Mouse (Mus musculus) forebrain, embryonic 12.5 days (tissue): ENCODE data around the gene Tespa1. TPM values are rescaled to one million over a fixed set of nuclear protein-coding genes. Genes with fewer than 3 reads are reported as not detected.
A peak's percentile ranks its signal among the peaks of the same experiment; 100 is the strongest.
"Not testable (repeated sequence)": the region's sequence is repeated elsewhere in the genome, so short reads cannot be mapped to it uniquely, and the experiment has no call there.

Source experiments
- ATAC-seq: fragments of 200-750 bp; cut with Nextera tagmentation; 2 replicates; pipeline ENCODE4 v1.8.0; 2017; ENCODE audit warnings: moderate TSS enrichment; ENCODE audit not compliant: low FRiP score
- H3K27ac ChIP-seq: fragments of 300-500 bp; sonication (generic); 2 replicates; pipeline ENCODE4 v1.5.1; 2016; ENCODE audit warnings: mild to moderate bottlenecking
- H3K27me3 ChIP-seq: fragments of 300-500 bp; sonication (generic); 2 replicates; pipeline ENCODE4 v1.6.1; 2016; ENCODE audit warnings: mild to moderate bottlenecking
- H3K36me3 ChIP-seq: fragments of 300-500 bp; sonication (generic); replicated peaks from 2 replicates; pipeline ENCODE4 v1.6.1; 2016; ENCODE audit warnings: mild to moderate bottlenecking
- H3K4me1 ChIP-seq: fragments of 300-500 bp; sonication (generic); 2 replicates; pipeline ENCODE4 v1.6.1; 2016
- H3K4me2 ChIP-seq: fragments of 300-500 bp; sonication (generic); 2 replicates; pipeline ENCODE4 v1.6.1; 2016; ENCODE audit warnings: mild to moderate bottlenecking, moderate library complexity
- H3K4me3 ChIP-seq: fragments of 300-500 bp; sonication (generic); replicated peaks from 2 replicates; pipeline ENCODE4 v1.5.1; 2016; ENCODE audit warnings: mild to moderate bottlenecking
- H3K9ac ChIP-seq: fragments of 300-500 bp; sonication (generic); 2 replicates; pipeline ENCODE4 v1.6.1; 2016; ENCODE audit warnings: mild to moderate bottlenecking
- H3K9me3 ChIP-seq: fragments of 300-500 bp; sonication (generic); 2 replicates; pipeline ENCODE4 v1.6.1; 2016
- WGBS: fragments of 180-500 bp; shearing (Covaris S2); methylation state at CpG from one replicate; pipeline ENCODE4 v1.1.7; 2016; 5-methylcytosine and 5-hydroxymethylcytosine counted together
- polyA plus RNA-seq: library from polyadenylated mRNA; unstranded; fragments of >200 nt; fragmentation: Nextera tagmentation; extraction: Ambion mirVana; gene quantifications from 2 replicates; pipeline ENCODE4 v1.2.1, GENCODE M21; 2016

Gene Tespa1
- polyA plus RNA-seq, result not detected in 2 replicates

DNA sequence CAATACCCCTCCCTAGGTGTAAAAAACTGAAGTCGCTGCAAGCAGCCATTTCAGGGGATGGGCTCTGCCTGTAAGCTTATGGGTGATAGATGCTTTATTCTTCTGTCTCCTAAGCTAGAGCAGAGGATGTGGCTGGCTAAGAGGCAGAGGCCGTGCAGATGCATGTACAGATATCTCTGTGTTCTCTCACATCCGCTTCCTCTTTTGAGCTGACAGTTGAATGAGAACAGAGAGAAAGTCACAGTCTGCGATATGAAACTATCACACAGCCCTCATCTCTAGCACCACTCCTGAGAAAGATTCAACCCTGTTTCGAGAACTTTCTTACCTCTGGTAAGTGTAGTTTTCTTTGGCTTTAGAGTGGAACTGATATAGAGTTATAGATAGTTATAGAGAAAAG is at the start of gene Tespa1:
Gene Tespa1 (plus strand): TSS at position 234 of the 400 bp plus-strand sequence.
- H3K9me3 ChIP-seq, result no peaks in the 10 kb centered on the region

DNA sequence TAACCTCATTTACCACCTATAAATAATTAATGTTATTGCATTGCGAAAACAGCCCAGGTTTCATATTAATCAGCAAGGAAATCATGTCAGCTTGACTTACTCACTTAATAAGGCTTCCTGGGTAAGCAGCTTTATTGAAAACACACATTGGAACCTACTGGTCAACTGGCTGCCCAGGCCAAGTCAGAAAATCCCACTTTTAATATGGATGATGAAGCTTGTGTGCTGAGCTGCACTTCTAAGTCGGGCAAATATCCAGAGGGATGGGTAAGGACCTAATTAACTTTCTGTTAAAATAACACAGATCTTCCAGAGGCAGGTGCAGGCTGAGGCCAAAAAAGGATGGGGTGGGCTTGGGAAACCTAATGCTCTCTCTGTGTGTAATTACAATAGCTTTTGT is 46.9 kb upstream of the Tespa1 start:
- no peaks in the 10 kb centered on the region for H3K27me3 ChIP-seq
- WGBS, result 58% methylated on average over 2 of the region's 2 CpGs
- H3K4me3 ChIP-seq, result no peak overlapping the region
- 0 out of 2 replicates have a peak, but pooled peaks cover 5% of the 10 kb centered on the region for H3K4me1 ChIP-seq
- no peak for ATAC-seq
- H3K9me3 ChIP-seq, result no peaks in the 10 kb centered on the region
- no peak overlapping the region for H3K27ac ChIP-seq
- no peak overlapping the region for H3K9ac ChIP-seq
- H3K4me2 ChIP-seq, result no peak overlapping the region
- no peaks in the 10 kb centered on the region for H3K36me3 ChIP-seq

More for the DNA sequence above, at the start of gene Tespa1:
- ATAC-seq, result no peak
- no peaks in the 10 kb centered on the region for H3K4me1 ChIP-seq
- H3K4me3 ChIP-seq, result no peak within 1 kb of the TSS
- H3K4me2 ChIP-seq, result no peak within 1 kb of the TSS
- H3K9ac ChIP-seq, result no peak within 1 kb of the TSS
- no peaks in the 10 kb centered on the region for H3K36me3 ChIP-seq
- H3K27me3 ChIP-seq, result no peaks in the 10 kb centered on the region
- WGBS, result 88% methylated on average over 5 of the region's 5 CpGs
- H3K27ac ChIP-seq, result no peak within 1 kb of the TSS

DNA sequence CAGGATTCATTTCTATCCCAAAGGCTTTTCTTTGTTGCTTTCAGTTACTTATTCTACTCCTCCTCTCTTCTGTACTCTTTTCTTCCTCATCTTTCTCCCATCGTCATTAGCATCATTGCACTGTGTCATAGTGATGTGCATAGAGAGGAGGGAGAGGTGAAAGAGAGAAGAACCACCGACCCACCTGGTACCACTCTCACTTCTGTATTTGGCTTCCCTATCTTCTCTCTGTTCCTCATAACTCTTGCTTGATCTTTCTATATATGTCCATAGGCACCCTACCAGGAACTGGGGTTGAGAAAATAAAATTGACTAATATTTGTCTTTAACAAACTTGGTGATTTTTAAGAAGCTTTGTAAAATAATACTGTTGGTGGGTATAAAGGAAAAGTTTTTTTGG is 46.2 kb upstream of the Tespa1 start:
- H3K9ac ChIP-seq, result no peak overlapping the region
- H3K36me3 ChIP-seq, result no peaks in the 10 kb centered on the region
- H3K4me3 ChIP-seq, result no peak overlapping the region
- no peak overlapping the region for H3K27ac ChIP-seq
- 83% methylated on average over 2 of the region's 2 CpGs for WGBS
- H3K9me3 ChIP-seq, result no peaks in the 10 kb centered on the region
- no peak for ATAC-seq
- H3K4me2 ChIP-seq, result no peak overlapping the region
- no peaks in the 10 kb centered on the region for H3K27me3 ChIP-seq
- peaks cover 5% of the 10 kb centered on the region; the same call in 1 of the 2 replicates for H3K4me1 ChIP-seq

DNA sequence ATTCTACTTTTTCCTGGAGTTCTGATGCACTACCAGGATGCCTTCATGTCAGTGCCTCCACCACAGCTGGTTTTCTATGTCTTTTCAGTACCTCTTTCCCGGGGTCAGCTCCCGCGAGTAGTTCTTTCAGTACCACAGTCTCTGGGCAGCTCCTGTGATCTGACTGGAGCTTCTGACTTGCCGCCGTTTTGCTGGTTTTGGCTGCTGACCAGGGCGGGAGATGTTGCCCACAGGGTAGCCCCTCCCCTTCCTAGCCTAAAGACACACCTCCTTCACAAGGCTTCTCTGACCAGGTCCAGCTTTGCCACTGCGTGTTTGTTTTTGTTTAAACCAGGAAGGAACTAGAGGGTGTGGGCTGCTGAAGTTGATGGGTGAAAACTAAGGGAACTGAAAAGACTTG is 42.6 kb upstream of the Tespa1 start, which contains the start of gene Neurod4:
Gene Neurod4 (minus strand): TSS at position 175 of the 400 bp plus-strand sequence.
- H3K9ac ChIP-seq, result no peak within 1 kb of the TSS
- H3K4me2 ChIP-seq, result peak within 1 kb of the TSS; percentile 21
- peak; percentile 12; the same call in 1 of the 2 replicates for ATAC-seq
- H3K36me3 ChIP-seq, result no peaks in the 10 kb centered on the region
- H3K4me1 ChIP-seq, result peaks cover 13% of the 10 kb centered on the region
- no peak within 1 kb of the TSS for H3K4me3 ChIP-seq
- H3K9me3 ChIP-seq, result no peaks in the 10 kb centered on the region
- H3K27ac ChIP-seq, result no peak within 1 kb of the TSS
- H3K27me3 ChIP-seq, result no peaks in the 10 kb centered on the region
- 0% methylated on average over 7 of the region's 7 CpGs for WGBS

DNA sequence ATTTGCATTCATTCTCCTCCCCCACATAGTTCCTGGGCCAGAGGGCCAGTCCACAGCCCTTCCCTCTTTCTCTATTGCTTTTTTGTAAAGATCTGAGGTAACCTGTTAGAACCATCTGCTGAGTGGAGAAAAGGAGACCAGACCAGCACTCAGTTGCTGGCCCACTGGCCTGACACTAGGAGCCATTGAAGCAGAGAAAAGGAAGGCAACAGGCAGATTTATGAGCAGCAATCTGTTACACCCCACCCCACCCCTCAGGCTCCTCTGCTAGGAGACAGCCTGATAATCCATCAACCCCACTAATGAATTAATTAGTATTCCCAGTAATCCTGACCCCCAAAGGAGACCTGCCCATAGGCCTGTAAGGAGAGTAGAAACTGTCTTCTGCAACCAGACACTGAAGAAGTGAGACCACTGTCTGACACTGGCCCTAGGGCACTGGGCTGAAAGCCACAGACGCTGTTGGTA is 40.7 kb upstream of the Tespa1 start:
- WGBS, result 13% methylated on average over 1 of the region's 1 CpGs
- Histone ChIP-seq H3K4me3 (no peak overlapping the region), H3K9me3 (no peaks in the 10 kb centered on the region), H3K4me1 (peaks cover 13% of the 10 kb centered on the region), H3K4me2 (no peak overlapping the region), H3K27me3 (no peaks in the 10 kb centered on the region), H3K27ac (no peak overlapping the region), H3K36me3 (no peaks in the 10 kb centered on the region), H3K9ac (no peak overlapping the region)
- peak; percentile 65 for ATAC-seq

GRCm38 (mm10) chr10:130287201-130287600 is 35.5 kb upstream of the Tespa1 start:
- no peak overlapping the region for H3K4me2 ChIP-seq
- H3K36me3 ChIP-seq, result no peaks in the 10 kb centered on the region
- H3K9me3 ChIP-seq, result no peaks in the 10 kb centered on the region
- ATAC-seq, result no peak
- no peak overlapping the region for H3K4me3 ChIP-seq
- no peaks in the 10 kb centered on the region for H3K27me3 ChIP-seq
- H3K27ac ChIP-seq, result no peak overlapping the region
- peaks cover 3% of the 10 kb centered on the region for H3K4me1 ChIP-seq
- 72% methylated on average over 1 of the region's 1 CpGs for WGBS
- no peak overlapping the region for H3K9ac ChIP-seq

GRCm38 (mm10) chr10:130288007-130288406 is 34.7 kb upstream of the Tespa1 start:
- no peak overlapping the region for H3K4me2 ChIP-seq
- no peak for ATAC-seq
- 51% methylated on average over 3 of the region's 3 CpGs for WGBS

GRCm38 (mm10) chr10:130293741-130294408 is 28.8 kb upstream of the Tespa1 start:
- no peaks in the 10 kb centered on the region for H3K9me3 ChIP-seq
- no peak overlapping the region for H3K4me2 ChIP-seq
- H3K4me1 ChIP-seq, result peaks cover 13% of the 10 kb centered on the region
- ATAC-seq, result peak; percentile 78
- 20% methylated on average over 3 of the region's 3 CpGs for WGBS
- peak overlapping the region; percentile 13; the same call in 1 of the 2 replicates for H3K27ac ChIP-seq
- no peak overlapping the region for H3K4me3 ChIP-seq
- no peaks in the 10 kb centered on the region for H3K27me3 ChIP-seq
- H3K36me3 ChIP-seq, result no peaks in the 10 kb centered on the region
- H3K9ac ChIP-seq, result no peak overlapping the region

More at GRCm38 (mm10) chr10:130288007-130288406, 34.7 kb upstream of the Tespa1 start:
- H3K36me3 ChIP-seq, result no peaks in the 10 kb centered on the region
- H3K27ac ChIP-seq, result no peak overlapping the region
- H3K9me3 ChIP-seq, result no peaks in the 10 kb centered on the region
- H3K27me3 ChIP-seq, result no peaks in the 10 kb centered on the region
- H3K4me3 ChIP-seq, result no peak overlapping the region
- H3K4me1 ChIP-seq, result no peaks in the 10 kb centered on the region
- H3K9ac ChIP-seq, result no peak overlapping the region

DNA sequence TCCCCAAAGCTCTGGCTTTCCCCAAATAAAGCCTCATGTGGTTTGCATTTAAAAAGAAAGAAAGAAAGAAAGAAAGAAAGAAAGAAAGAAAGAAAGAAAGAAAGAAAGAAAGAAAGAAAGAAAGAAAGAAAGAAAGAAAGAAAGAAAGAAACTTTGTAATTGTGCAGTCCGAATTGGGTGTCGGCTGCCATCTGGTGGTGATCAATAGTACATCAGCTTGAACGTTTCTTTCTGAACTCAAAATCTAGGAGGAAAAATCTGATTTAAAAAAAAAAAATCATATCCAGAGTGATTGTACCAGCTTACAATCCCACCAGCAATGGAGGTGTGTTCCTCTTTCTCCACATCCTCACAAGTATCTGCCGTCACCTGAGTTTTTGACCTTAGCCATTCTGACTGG is 23.9 kb upstream of the Tespa1 start:
- not testable (repeated sequence) for H3K27ac ChIP-seq, ATAC-seq

DNA sequence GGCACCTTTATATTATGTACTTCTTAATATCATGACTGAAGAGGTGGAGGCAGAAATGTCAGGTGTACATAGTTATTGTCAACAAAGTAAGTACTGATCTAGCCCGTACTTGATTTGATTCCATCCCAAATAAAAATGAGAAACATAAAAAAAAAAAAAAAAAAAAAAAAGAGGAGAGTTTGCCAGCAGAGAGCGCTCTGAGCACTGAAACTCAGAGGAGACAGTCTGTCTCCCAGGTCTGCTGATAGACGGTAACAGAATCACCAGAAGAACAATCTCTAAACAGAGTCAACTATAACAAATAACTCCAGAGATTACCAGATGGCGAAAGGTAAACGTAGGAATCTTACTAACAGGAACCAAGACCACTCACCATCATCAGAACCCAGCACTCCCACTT is 18.5 kb upstream of the Tespa1 start:
- not testable (repeated sequence) for H3K27me3 ChIP-seq, H3K36me3 ChIP-seq, H3K9me3 ChIP-seq, ATAC-seq, H3K27ac ChIP-seq, H3K4me1 ChIP-seq, H3K4me2 ChIP-seq, H3K9ac ChIP-seq, H3K4me3 ChIP-seq
- WGBS, result 86% methylated on average over 3 of the region's 5 CpGs

More for the DNA sequence above, 23.9 kb upstream of the Tespa1 start:
- H3K27me3 ChIP-seq, H3K9me3 ChIP-seq, H3K4me3 ChIP-seq, H3K9ac ChIP-seq, H3K4me1 ChIP-seq, H3K36me3 ChIP-seq, H3K4me2 ChIP-seq: not testable (repeated sequence)
- WGBS, result 17% methylated on average over 4 of the region's 4 CpGs

DNA sequence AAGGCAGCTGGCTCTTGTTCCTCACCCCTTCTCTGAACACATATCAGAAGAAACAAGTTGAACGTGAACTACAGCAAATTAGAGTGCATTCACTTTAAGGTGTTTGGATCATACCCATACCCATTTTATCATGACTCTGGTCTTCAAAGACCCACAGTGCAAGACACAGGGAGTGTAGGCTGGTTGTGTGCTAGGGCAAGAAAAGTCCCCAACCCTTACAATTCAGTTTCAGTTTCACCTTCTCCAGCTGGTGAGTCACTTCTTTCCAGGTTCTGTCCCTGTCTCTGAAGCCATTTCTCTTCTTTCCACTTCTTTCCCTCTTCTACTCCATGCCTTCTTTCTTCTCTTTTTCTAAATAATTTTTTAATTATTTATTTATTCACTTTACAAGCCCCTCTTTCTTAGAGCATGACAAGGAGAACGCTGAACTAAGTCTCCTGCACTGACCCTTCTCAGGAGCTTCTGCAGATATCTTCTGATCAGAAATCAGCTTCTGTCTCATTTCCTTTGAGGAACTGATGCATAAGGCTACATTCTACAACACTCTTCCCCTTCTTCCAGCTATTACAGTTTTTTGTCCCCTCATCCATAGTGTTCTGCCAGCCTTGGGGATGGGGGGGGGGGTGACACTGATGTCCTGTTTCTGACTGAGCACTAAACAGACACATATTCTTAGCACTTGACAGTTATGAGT is 11.0 kb upstream of the Tespa1 start:
- Histone ChIP-seq H3K27ac (no peak overlapping the region), H3K27me3 (no peaks in the 10 kb centered on the region), H3K9ac (no peak overlapping the region), H3K4me3 (no peak overlapping the region), H3K9me3 (no peaks in the 10 kb centered on the region), H3K4me1 (no peaks in the 10 kb centered on the region), H3K36me3 (no peaks in the 10 kb centered on the region), H3K4me2 (no peak overlapping the region)
- 89% methylated on average over 2 of the region's 2 CpGs for WGBS
- ATAC-seq, result no peak

GRCm38 (mm10) chr10:130313531-130313930 is 9.1 kb upstream of the Tespa1 start:
- no peaks in the 10 kb centered on the region for H3K4me1 ChIP-seq
- no peaks in the 10 kb centered on the region for H3K27me3 ChIP-seq
- H3K36me3 ChIP-seq, result no peaks in the 10 kb centered on the region
- no peak overlapping the region for H3K9ac ChIP-seq
- peak; percentile 58; the same call in 1 of the 2 replicates for ATAC-seq
- H3K9me3 ChIP-seq, result no peaks in the 10 kb centered on the region
- 84% methylated on average over 1 of the region's 1 CpGs for WGBS
- no peak overlapping the region for H3K27ac ChIP-seq
- H3K4me2 ChIP-seq, result no peak overlapping the region
- no peak overlapping the region for H3K4me3 ChIP-seq
